Mouse (Mus musculus) lung, postnatal 10 days (tissue): ENCODE measurements around the gene Msantd2.

Experiments used
- DNase-seq: peaks from one replicate; pipeline ENCODE4 v3.0.0; 2021

Gene Msantd2

GRCm38 (mm10) chr9:37506023-37506422 is 16.9 kb downstream of the Msantd2 start:
- DNase-seq: no peak

GRCm38 (mm10) chr9:37512097-37512496 is 23.0 kb downstream of the Msantd2 start:
- no peak for DNase-seq

DNA sequence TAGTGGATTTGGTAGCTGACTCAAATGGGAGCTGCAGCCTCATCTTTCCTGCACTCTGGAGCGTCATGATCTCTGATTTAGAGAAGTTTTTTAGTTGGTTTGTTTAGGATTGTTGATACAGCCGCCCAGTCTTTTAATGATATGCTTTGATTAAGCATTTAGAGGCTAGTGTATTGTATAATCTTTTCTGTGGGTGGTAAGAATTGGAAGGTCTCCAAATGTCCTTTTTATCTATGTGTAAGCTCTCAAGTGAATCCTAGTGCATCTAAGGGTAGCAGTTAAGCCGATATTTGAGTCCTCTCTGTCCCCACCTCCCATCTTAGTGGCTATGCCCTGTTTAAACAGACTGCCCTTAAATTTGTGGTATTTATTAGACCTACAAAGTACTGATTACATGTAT is 25.3 kb downstream of the Msantd2 start:
- no peak for DNase-seq

DNA sequence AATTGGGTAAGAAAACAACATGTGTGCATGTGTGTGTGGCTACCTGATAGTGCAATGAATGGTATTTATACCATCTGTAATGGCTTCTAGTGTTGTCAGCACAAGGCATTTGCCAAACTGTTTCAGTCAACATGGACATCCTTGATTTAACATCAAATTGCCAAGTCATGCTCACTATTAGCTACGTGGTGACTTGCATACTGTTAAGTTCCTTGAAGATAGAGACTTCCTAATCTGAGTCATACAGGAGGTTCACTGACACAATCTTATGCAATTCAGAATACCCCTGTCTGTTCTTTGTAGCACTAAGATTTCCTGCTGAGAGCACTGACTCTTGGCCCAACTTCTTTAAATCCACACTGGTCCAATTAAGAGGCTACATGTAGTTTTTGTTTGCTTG is 28.3 kb downstream of the Msantd2 start:
- no peak for DNase-seq

- no peak for DNase-seq
These were observed 29.9 kb downstream of the Msantd2 start for GRCm38 (mm10) chr9:37518991-37519390.

- no peak for DNase-seq
These were observed 30.9 kb downstream of the Msantd2 start for GRCm38 (mm10) chr9:37519995-37520394.

DNA sequence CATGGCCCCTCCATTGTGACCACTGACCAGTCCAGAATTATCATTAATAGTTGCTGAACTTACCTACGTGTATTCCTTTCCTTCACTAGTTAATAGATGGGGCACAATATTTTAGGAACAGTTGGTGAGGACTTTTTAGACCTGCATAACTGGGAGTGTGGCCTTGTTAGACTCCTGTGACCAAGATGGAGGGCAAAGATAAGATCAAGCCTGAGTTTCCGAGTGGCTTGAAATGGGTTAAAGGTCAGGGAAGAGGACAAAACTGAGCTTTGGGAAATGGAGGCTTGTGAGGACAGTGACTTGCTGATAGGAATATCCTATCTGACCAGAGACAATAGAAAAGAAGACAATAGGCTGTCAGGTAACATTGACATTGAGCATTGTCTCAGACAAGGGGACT is 36.3 kb downstream of the Msantd2 start:
- DNase-seq: no peak

- DNase-seq: peak; percentile 70
These were observed 37.6 kb downstream of the Msantd2 start for GRCm38 (mm10) chr9:37526443-37527395.

- peak; percentile 94 for DNase-seq
These were observed 38.5 kb downstream of the Msantd2 start, which contains the start of gene Esam for GRCm38 (mm10) chr9:37527396-37528224. Esam (plus strand) TSS chr9:37528078.

- peak; percentile 54 for DNase-seq
These were observed 39.3 kb downstream of the Msantd2 start for GRCm38 (mm10) chr9:37528225-37528970.

- DNase-seq: peak; percentile 93
These were observed 41.1 kb downstream of the Msantd2 start for GRCm38 (mm10) chr9:37530031-37530887.

GRCm38 (mm10) chr9:37530888-37531705 is 42.0 kb downstream of the Msantd2 start:
- peak; percentile 86 for DNase-seq

DNA sequence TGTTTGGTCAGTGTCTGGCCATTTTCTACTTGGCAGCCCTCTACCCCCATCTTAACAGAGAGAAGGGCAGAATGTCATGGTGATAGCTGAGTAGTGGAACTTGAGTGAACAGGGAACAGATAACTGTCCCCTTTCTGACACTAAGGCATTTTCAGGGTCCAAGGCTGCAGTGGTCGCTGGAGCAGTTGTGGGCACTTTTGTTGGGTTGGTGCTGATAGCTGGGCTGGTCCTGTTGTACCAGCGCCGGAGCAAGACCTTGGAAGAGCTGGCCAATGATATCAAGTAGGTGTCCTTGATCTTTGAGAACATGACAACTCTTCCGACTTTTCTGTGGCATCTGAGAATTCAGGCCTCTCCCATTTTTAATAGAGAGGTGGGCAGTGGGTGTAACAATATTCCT is 47.7 kb downstream of the Msantd2 start:
- DNase-seq: no peak

DNA sequence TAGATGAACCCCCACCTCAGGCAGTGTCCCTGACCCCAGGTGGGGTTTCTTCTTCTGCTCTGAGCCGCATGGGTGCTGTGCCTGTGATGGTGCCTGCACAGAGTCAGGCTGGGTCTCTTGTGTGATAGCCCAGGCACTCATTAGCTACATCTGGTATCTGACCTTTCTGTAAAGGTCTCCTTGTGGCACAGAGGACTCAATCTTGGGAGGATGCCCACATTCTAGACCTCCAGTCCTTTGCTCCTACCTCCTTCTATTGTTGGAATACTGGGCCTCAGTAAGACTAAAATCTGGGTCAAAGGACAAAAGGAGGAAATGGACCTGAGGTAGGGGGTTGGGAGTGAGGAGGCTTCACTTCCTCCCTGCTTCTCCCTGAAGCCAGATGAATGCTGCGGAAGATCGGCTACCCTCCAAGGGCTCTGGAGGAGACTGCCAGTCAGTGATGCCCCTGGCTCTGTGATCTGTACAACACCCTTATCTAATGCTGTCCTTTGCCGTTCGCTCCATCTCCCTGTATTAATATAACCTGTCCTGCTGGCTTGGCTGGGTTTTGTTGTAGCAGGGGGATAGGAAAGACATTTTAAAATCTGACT is 48.6 kb downstream of the Msantd2 start:
- DNase-seq: peak; percentile 42

- DNase-seq: peak; percentile 44
These were observed 50.3 kb downstream of the Msantd2 start, which contains the start of gene Vsig2 for GRCm38 (mm10) chr9:37539170-37540025. Vsig2 (plus strand) TSS chr9:37539255.

DNA sequence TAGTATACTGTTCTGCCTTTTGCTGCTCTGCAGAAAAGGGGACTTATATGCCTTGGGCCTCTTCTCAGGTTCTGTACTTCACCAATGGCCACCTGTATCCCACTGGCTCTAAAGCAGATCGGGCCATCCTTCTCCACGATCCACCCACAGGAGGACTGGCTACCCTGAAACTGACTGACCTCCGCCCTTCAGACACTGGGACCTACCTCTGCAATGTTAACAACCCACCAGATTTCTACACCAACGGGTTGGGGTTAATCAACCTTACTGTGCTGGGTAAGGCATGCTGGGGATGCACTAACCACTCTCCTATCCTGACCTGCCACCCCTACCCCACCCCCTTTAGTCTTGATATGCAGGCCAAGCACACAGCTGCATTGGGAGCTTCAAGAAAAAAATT is 51.1 kb downstream of the Msantd2 start:
- no peak for DNase-seq

- DNase-seq: peak; percentile 41
These were observed 51.8 kb downstream of the Msantd2 start for GRCm38 (mm10) chr9:37540701-37541575.
